In the genomic region with DNA sequence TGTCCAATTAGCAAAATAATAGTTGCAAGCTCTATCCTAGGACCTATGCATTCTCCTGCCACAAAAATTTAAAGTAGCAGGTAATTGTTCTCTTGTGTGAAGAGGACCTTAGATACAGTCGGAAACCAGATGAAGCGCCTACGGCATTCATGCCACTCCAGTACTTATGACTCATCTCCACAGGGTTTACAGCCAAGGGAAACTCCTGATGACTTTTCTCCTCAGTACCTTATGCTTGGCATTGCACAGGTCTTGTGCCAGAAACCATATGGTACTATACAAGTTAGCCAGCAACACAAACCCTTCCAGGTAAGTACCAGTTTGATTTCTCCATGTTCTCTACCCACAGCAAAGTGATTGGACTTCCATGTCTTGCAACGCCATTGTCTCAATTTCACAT, we compare ENCODE assay signal across 18 mouse cellular contexts.
"Had no signal": no experiment of that assay in that cellular context is flagged by ENCODE, and none has a peak within 500 bp of the region (broad histone marks: within the 10 kb centered on the region; RNA-seq: fewer than 3 reads in every experiment).

No protein-coding gene starts in this region.

- H3K27ac ChIP-seq: layer of hippocampus, adult 2 months; limb, embryonic 12.5 days; liver, embryonic 13.5 days; lung, embryonic 15.5 days; macrophage; midbrain, embryonic 12.5 days; neural tube, embryonic 15.5 days had no signal

- H3K4me1 ChIP-seq: limb, embryonic 12.5 days; liver, embryonic 13.5 days; lung, embryonic 15.5 days; megakaryocyte, embryonic 14.5 days; midbrain, embryonic 12.5 days; neural tube, embryonic 15.5 days had no signal

- H3K27me3 ChIP-seq: limb, embryonic 12.5 days; liver, embryonic 13.5 days; lung, embryonic 15.5 days; megakaryocyte, embryonic 14.5 days; midbrain, embryonic 12.5 days; neural tube, embryonic 15.5 days had no signal

- H3K36me3 ChIP-seq: limb, embryonic 12.5 days; liver, embryonic 13.5 days; lung, embryonic 15.5 days; midbrain, embryonic 12.5 days; neural tube, embryonic 15.5 days had no signal

- DNase-seq: kidney, postnatal 10 days; kidney, postnatal 4 days; liver; liver, embryonic 13.5 days; liver, postnatal 0 days; lung, postnatal 14 days; right cerebral cortex, postnatal 4 days; spleen, adult 18-20 months; thymus, adult 2 months; thymus, postnatal 25 days had no signal

- H3K9me3 ChIP-seq: limb, embryonic 12.5 days; liver, embryonic 13.5 days; lung, embryonic 15.5 days; megakaryocyte, embryonic 14.5 days; midbrain, embryonic 12.5 days; neural tube, embryonic 15.5 days had no signal

- ATAC-seq: liver, postnatal 0 days had no signal

- H3K4me3 ChIP-seq: layer of hippocampus, adult 2 months; limb, embryonic 12.5 days; liver, embryonic 13.5 days; lung, embryonic 15.5 days; megakaryocyte, embryonic 14.5 days; midbrain, embryonic 12.5 days; myocyte; neural tube, embryonic 15.5 days had no signal
